Mouse (Mus musculus) liver, postnatal 0 days (tissue): ENCODE results near the gene Zbtb7a.

Source experiments
- CTCF ChIP-seq: sonication (generic); IDR thresholded peaks from 2 replicates; pipeline ENCODE4 v1.5.1; 2016; ENCODE audit warnings: antibody characterized with exemption, low read depth
- EP300 ChIP-seq: IDR thresholded peaks from 2 replicates; pipeline ENCODE4 v1.6.1; 2016; ENCODE audit warnings: antibody characterized with exemption, low read depth, mild to moderate bottlenecking

GRCm38 (mm10) chr10:81112946-81113345, 22.1 kb upstream of the Zbtb7a start:
- no peak for TF ChIP-seq CTCF
- no peak for TF ChIP-seq EP300
